Mouse (Mus musculus) CH12.LX (cell line): Measurements from ENCODE around the gene Calm4.

Experiments
- CTCF ChIP-seq, 2 experiments: IDR thresholded peaks in 1 of 2; conservative IDR thresholded peaks in 1 of 2; 2 replicates each; pipeline ENCODE4 v1.5.1; 2011 to 2012; ENCODE audit warnings: low read depth in 2 of 2, low read length in 2 of 2, improper control_type of control experiment in 1 of 2, inconsistent platforms in 1 of 2, mild to moderate bottlenecking in 1 of 2, moderate library complexity in 1 of 2
- EP300 ChIP-seq: IDR thresholded peaks from 2 replicates; pipeline ENCODE4 v1.6.1; 2011; ENCODE audit warnings: low read length, improper control_type of control experiment
- HCFC1 ChIP-seq: IDR thresholded peaks from 2 replicates; pipeline ENCODE4 v1.6.1; 2012; ENCODE audit warnings: low read depth, mild to moderate bottlenecking, inconsistent platforms, low read length, improper control_type of control experiment
- JUND ChIP-seq: conservative IDR thresholded peaks from 2 replicates; pipeline ENCODE4 v1.6.1; 2011; ENCODE audit warnings: low read depth, low read length, improper control_type of control experiment
- PAX5 ChIP-seq: IDR thresholded peaks from 2 replicates; pipeline ENCODE4 v1.6.1; 2012; ENCODE audit warnings: low read length, inconsistent platforms, mixed read lengths
- ZC3H11A ChIP-seq: IDR thresholded peaks from 2 replicates; pipeline ENCODE4 v1.6.1; 2012; ENCODE audit warnings: low read depth, mild to moderate bottlenecking, inconsistent platforms, low read length, improper control_type of control experiment

- TF ChIP-seq JUND = no peak
- no peak for TF ChIP-seq PAX5
- no peak for TF ChIP-seq CTCF (conservative IDR thresholded peaks at IDR 0.05 in 1 of 2, IDR thresholded peaks at IDR 0.05 in 1 of 2; ENCODE audit: low read depth in 2 of 2, low read length in 2 of 2)
- no peak for TF ChIP-seq HCFC1
- TF ChIP-seq EP300 = no peak
- no peak for TF ChIP-seq ZC3H11A
These were observed 30.3 kb upstream of the Calm4 start for GRCm38 (mm10) chr13:3807131-3807827.
